Mouse (Mus musculus) naive thymus-derived CD4-positive, alpha-beta T cell, adult 2 months (primary cell): Measurements from ENCODE around the gene Ywhah.
"Not testable (repeated sequence)": the region's sequence is repeated elsewhere in the genome, so short reads cannot be mapped to it uniquely, and the experiment has no call there.

ENCODE experiments used
- DNase-seq: peaks from one replicate; pipeline ENCODE4 v3.0.0-alpha.2; 2011; ENCODE audit warnings: low read depth

Gene Ywhah

GRCm38 (mm10) chr5:33011132-33012106 is 7.2 kb upstream of the Ywhah start:
- DNase-seq, result no peak

DNA sequence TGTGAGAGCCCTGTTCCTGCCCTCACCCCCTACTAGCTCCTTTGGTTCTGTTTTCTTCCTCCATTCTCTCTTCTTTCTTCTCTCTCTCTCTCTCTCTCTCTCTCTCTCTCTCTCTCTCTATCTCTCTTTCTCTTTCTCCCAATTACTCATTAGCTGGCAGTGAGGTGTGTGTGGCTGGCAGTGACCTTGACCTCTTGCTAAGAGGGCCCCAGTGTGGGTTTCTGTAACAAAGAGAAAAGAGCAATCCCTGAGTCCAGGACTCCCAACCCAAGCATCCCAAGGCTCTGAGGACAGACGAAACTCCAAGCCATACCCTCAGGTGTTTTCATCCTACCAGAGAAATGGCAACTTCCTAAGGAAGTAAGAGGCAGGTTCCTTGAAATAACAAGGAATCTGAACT is 4.5 kb upstream of the Ywhah start:
- no peak for DNase-seq

GRCm38 (mm10) chr5:33015579-33015978 is 3.0 kb upstream of the Ywhah start:
- DNase-seq, result no peak

- DNase-seq, result no peak
Measured at GRCm38 (mm10) chr5:33018189-33018560, 441 bp upstream of the Ywhah start.

GRCm38 (mm10) chr5:33019426-33019821 is 808 bp downstream of the Ywhah start:
- no peak for DNase-seq

DNA sequence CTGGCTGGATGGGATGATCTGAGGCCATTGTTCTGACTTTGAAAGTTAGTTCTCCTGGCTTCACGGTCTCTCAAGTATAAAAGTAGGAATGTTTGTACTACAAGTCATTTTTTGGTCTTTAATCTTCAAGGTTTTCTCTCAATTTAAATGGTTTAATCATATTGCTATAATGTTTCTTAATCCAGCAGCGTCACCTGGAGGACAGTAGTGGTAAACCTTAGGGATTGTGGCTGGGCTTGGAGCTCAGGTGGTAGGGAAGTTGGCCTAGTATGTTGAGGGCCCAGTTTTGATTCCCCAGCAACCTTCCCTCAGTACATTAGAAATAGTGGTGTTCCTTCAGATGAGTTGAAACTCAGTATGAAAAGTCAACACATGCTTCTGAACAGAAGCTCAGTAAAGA is 3.0 kb downstream of the Ywhah start:
- peak; percentile 74 for DNase-seq

GRCm38 (mm10) chr5:33023337-33023736 is 4.7 kb downstream of the Ywhah start:
- no peak for DNase-seq

DNA sequence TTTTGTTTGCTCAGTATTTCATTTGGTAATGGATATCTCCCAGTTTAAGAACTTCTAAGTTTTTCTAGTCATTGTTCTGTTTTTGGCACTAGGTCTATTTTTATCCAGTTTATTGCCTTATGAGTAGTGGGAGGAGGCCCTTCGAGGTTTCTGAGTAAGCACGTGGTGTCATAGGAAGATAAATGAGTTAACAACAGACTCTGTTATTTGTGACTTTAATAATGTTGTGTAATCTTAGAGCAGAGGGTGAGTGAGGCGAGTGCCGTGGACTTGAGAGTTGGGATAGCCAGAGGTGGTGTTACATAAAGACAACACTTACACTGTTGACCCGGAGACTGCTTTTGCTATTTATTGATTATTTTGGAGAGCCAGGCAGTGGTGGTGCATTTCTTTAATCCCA is 5.9 kb downstream of the Ywhah start:
- DNase-seq, result no peak

GRCm38 (mm10) chr5:33028656-33029055 is 10.0 kb downstream of the Ywhah start:
- DNase-seq, result no peak

GRCm38 (mm10) chr5:33030425-33031175 is 12.0 kb downstream of the Ywhah start:
- DNase-seq, result no peak

DNA sequence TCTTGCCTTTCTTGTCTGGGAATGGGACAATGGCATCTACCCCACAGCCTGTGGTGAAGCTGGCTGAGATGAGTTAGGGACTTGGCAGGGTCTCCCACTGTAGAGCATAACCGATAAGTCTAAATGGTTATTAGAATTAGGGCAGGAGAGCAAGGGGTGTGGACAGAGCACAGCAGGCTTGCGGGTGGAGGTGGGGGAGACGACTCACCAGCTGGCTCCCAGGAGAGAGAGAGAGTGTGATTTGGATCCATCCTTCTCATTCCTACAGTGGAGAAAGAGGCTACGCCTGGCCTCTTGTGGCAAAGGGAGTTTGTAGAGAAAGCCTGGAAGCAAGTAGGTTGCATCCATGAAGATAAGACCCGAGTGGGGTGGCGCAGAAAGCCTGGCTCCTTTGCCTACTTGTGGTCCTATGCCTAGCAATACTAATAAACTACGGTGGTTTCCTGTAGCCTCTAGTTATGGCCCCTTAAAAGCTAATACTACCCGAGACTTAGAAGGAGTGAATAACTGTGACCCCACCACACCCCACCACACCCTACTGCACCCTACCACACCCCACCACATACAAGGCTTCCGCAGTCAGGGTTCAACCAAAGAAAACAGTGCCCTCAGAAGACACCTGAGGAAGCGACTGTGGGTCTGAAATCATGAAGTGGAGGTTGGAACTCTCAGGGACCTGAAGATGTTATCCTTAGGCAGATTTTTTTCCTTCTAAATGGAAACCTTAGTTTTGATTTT is 13.6 kb downstream of the Ywhah start:
- no peak for DNase-seq

- DNase-seq, result peak; percentile 89
Measured at GRCm38 (mm10) chr5:33033121-33033520, 14.5 kb downstream of the Ywhah start.

- DNase-seq, result peak; percentile 25
Measured at GRCm38 (mm10) chr5:33033633-33034032, 15.0 kb downstream of the Ywhah start.

- DNase-seq, result peak; percentile 51
Measured at GRCm38 (mm10) chr5:33034100-33034499, 15.5 kb downstream of the Ywhah start.

DNA sequence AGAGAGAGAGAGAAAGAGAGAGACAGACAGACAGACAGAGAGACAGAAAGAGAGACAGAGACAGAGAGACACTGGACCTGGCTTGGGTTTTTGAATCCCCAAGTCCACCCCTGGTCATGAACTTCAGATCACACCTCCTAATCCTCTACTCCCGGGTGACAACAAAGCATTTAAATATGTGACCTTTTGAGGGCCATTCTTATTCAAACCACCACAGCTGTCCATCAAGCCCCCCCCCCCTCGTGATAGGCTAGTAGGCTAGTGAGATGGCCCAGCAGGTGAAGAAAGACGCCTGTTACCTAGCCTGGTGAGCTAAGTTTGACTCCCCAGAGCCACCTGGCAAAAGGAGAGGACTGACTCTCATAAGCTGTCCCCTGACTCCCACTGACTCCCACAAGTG is 16.3 kb downstream of the Ywhah start:
- DNase-seq, result no peak

DNA sequence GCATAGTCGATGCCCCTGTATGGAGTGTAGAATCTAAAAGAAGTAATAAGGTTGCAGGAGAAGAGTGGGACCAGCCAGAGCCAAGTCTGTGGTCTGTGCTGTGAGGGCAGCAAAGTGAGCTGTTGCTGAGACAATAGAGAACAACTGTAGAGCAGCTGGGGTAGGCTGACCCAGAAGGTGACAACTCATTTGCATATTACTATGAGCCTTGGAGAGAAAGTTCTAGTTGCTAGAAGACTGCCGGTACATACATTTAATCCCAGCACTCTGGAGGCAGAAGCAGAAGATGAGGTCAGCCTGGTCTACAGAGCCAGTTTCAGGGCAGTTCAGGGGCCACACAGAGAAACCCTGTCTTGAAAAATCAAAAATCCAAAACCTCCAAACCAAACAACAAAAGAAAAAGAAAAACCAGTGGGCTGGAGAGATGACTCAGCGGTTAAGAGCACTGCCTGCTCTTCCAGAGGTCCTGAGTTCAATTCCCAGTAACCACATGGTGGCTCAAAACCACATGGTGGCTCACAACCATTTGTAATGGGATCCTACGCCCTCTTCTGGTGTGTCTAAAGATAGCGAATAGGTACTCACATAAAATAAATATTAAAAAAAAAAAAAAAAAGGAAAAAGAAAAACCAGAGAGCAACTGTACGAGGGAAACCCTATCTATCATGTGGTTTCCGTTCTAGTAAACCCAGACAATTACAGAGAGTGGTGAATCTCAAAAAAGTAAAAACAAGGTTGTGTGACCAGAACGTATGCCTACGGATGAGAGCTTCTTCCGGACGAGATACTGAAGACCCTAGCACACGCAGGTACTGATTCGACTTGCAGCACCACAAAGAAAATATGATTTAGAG is 20.3 kb downstream of the Ywhah start:
- no peak for DNase-seq

GRCm38 (mm10) chr5:33039510-33039911 is 20.9 kb downstream of the Ywhah start:
- peak; percentile 91 for DNase-seq

DNA sequence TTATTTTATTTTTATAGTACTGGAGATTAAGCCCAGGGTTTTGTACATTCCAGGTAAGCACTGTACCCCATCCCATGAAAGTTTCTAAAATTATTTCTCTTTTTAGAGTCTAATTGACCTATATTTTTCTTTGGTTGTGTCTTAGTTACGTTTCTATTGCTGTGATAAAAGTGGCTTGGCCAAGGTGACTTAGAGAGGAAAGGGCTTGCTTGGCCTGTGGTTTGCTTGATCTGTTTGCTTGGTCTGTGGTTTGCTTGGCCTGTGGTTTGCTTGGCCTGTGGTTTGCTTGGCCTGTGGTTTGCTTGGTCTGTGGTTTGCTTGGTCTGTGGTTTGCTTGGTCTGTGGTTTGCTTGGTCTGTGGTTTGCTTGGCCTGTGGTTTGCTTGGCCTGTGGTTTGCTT is 22.1 kb downstream of the Ywhah start:
- not testable (repeated sequence) for DNase-seq

DNA sequence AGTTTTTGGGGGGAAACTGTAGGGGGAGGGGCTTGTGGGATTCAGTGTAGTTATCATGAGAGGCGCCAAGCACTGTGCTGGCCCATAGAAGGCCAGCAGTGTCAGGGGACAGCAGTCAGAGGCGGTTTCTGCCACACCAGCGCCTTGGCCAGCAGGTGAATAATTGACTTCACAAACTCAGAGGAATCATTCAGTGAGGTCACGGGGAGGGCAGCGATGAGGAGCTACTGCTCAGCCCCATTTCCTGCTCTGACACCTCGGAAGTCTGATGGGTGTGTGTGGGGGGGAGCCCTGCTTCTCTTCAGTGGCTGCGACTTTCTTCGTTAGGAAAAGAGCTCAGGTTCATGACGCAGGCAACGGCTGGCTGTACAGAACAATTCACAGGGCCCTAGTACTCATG is 24.8 kb downstream of the Ywhah start:
- peak; percentile 43 for DNase-seq

GRCm38 (mm10) chr5:33044636-33045315 is 26.2 kb downstream of the Ywhah start:
- no peak for DNase-seq

- no peak for DNase-seq
Measured at GRCm38 (mm10) chr5:33045316-33045705, 26.7 kb downstream of the Ywhah start.
